Mouse (Mus musculus): ENCODE measurements around the gene Gmnc. TPM values are rescaled to one million over a fixed set of nuclear protein-coding genes. Genes with fewer than 3 reads are reported as not detected.

The Gmnc gene
- 0.34 and 0.41 TPM in 2 replicates for polyA plus RNA-seq (2015; fragmentation: Nextera tagmentation; extraction: Ambion mirVana)

- Histone ChIP-seq H3K4me3 (replicated peaks) (no peak within 1 kb of the TSS), H3K4me2 (replicated peaks) (no peak within 1 kb of the TSS), H3K27me3 (no peaks in the 10 kb centered on the region), H3K27ac (replicated peaks) (no peak within 1 kb of the TSS), H3K9ac (no peak within 1 kb of the TSS), H3K4me1 (no peaks in the 10 kb centered on the region; the same call in 1 of the 2 replicates), H3K9me3 (replicated peaks) (no peaks in the 10 kb centered on the region), H3K36me3 (no peaks in the 10 kb centered on the region)
- 30% methylated on average over 13 of the region's 13 CpGs for WGBS
- no peak for ATAC-seq (ENCODE audit: insufficient number of reproducible peaks, low FRiP score, low TSS enrichment, low read depth)
Measured at GRCm38 (mm10) chr16:26991477-26992300, at the start of gene Gmnc. Gene Gmnc, minus strand, starts transcription at chr16:26991652.

- Histone ChIP-seq H3K4me1 (no peaks in the 10 kb centered on the region), H3K4me2 (replicated peaks) (no peak overlapping the region), H3K27ac (replicated peaks) (no peak overlapping the region), H3K4me3 (replicated peaks) (no peak overlapping the region), H3K27me3 (no peaks in the 10 kb centered on the region), H3K9me3 (replicated peaks) (no peaks in the 10 kb centered on the region), H3K36me3 (no peaks in the 10 kb centered on the region), H3K9ac (no peak overlapping the region)
- no peak for ATAC-seq (ENCODE audit: insufficient number of reproducible peaks, low FRiP score, low TSS enrichment, low read depth)
- 83% methylated on average over 2 of the region's 2 CpGs for WGBS
Measured at GRCm38 (mm10) chr16:27027281-27027680, 35.8 kb upstream of the Gmnc start.

GRCm38 (mm10) chr16:27026226-27026625 lies 34.8 kb upstream of the Gmnc start:
- Histone ChIP-seq H3K4me2 (replicated peaks) (no peak overlapping the region), H3K4me3 (replicated peaks) (no peak overlapping the region), H3K9ac (no peak overlapping the region), H3K9me3 (replicated peaks) (no peaks in the 10 kb centered on the region), H3K4me1 (no peaks in the 10 kb centered on the region), H3K27me3 (no peaks in the 10 kb centered on the region), H3K27ac (replicated peaks) (no peak overlapping the region), H3K36me3 (no peaks in the 10 kb centered on the region)
- ATAC-seq (ENCODE audit: insufficient number of reproducible peaks, low FRiP score, low TSS enrichment, low read depth): no peak
- 67% methylated on average over 4 of the region's 4 CpGs for WGBS

GRCm38 (mm10) chr16:27022746-27023145 lies 31.3 kb upstream of the Gmnc start:
- H3K4me1 ChIP-seq: no peaks in the 10 kb centered on the region
- WGBS: 89% methylated on average over 2 of the region's 2 CpGs
- no peaks in the 10 kb centered on the region for H3K36me3 ChIP-seq
- no peak overlapping the region for H3K4me3 ChIP-seq (replicated peaks)
- H3K9me3 ChIP-seq (replicated peaks): no peaks in the 10 kb centered on the region
- no peak overlapping the region for H3K4me2 ChIP-seq (replicated peaks)
- no peak overlapping the region for H3K27ac ChIP-seq (replicated peaks)
- H3K9ac ChIP-seq: no peak overlapping the region
- no peak for ATAC-seq (ENCODE audit: insufficient number of reproducible peaks, low FRiP score, low TSS enrichment, low read depth)
- no peaks in the 10 kb centered on the region for H3K27me3 ChIP-seq

GRCm38 (mm10) chr16:27017309-27017708 lies 25.9 kb upstream of the Gmnc start:
- no peak for ATAC-seq (ENCODE audit: insufficient number of reproducible peaks, low FRiP score, low TSS enrichment, low read depth)
- no peak overlapping the region for H3K4me3 ChIP-seq (replicated peaks)
- H3K9me3 ChIP-seq (replicated peaks): no peaks in the 10 kb centered on the region
- H3K27ac ChIP-seq (replicated peaks): no peak overlapping the region
- H3K27me3 ChIP-seq: no peaks in the 10 kb centered on the region
- H3K4me1 ChIP-seq: no peaks in the 10 kb centered on the region
- 35% methylated on average over 4 of the region's 4 CpGs for WGBS
- H3K36me3 ChIP-seq: no peaks in the 10 kb centered on the region
- H3K9ac ChIP-seq: no peak overlapping the region
- H3K4me2 ChIP-seq (replicated peaks): no peak overlapping the region

- H3K27me3 ChIP-seq: no peaks in the 10 kb centered on the region
- H3K27ac ChIP-seq (replicated peaks): no peak overlapping the region
- H3K9me3 ChIP-seq (replicated peaks): no peaks in the 10 kb centered on the region
- H3K4me2 ChIP-seq (replicated peaks): no peak overlapping the region
- 91% methylated on average over 1 of the region's 1 CpGs for WGBS
- H3K9ac ChIP-seq: no peak overlapping the region
- no peak for ATAC-seq (ENCODE audit: insufficient number of reproducible peaks, low FRiP score, low TSS enrichment, low read depth)
- H3K4me1 ChIP-seq: no peaks in the 10 kb centered on the region
- H3K36me3 ChIP-seq: no peaks in the 10 kb centered on the region
- H3K4me3 ChIP-seq (replicated peaks): no peak overlapping the region
Measured at GRCm38 (mm10) chr16:27002714-27003113, 11.3 kb upstream of the Gmnc start.

GRCm38 (mm10) chr16:26999563-26999962 lies 8.1 kb upstream of the Gmnc start:
- 16% methylated on average over 2 of the region's 2 CpGs for WGBS
- Histone ChIP-seq H3K4me1 (no peaks in the 10 kb centered on the region), H3K9me3 (replicated peaks) (no peaks in the 10 kb centered on the region), H3K4me2 (replicated peaks) (no peak overlapping the region), H3K4me3 (replicated peaks) (no peak overlapping the region), H3K9ac (no peak overlapping the region), H3K27ac (replicated peaks) (no peak overlapping the region), H3K27me3 (no peaks in the 10 kb centered on the region), H3K36me3 (no peaks in the 10 kb centered on the region)
- no peak for ATAC-seq (ENCODE audit: insufficient number of reproducible peaks, low FRiP score, low TSS enrichment, low read depth)

- 64% methylated on average over 19 of the region's 19 CpGs for WGBS
- H3K4me3 ChIP-seq (replicated peaks): no peak overlapping the region
- H3K36me3 ChIP-seq: no peaks in the 10 kb centered on the region
- no peak for ATAC-seq (ENCODE audit: insufficient number of reproducible peaks, low FRiP score, low TSS enrichment, low read depth)
- no peak overlapping the region for H3K9ac ChIP-seq
- H3K4me2 ChIP-seq (replicated peaks): no peak overlapping the region
- H3K27me3 ChIP-seq: no peaks in the 10 kb centered on the region
- no peak overlapping the region for H3K27ac ChIP-seq (replicated peaks)
- no peaks in the 10 kb centered on the region for H3K9me3 ChIP-seq (replicated peaks)
- no peaks in the 10 kb centered on the region; the same call in 1 of the 2 replicates for H3K4me1 ChIP-seq
Measured at GRCm38 (mm10) chr16:26989415-26990315, 1.8 kb downstream of the Gmnc start.

GRCm38 (mm10) chr16:26988188-26988587 lies 3.3 kb downstream of the Gmnc start:
- Histone ChIP-seq H3K4me1 (no peaks in the 10 kb centered on the region; the same call in 1 of the 2 replicates), H3K4me2 (replicated peaks) (no peak overlapping the region), H3K27ac (replicated peaks) (no peak overlapping the region), H3K9ac (no peak overlapping the region), H3K4me3 (replicated peaks) (no peak overlapping the region), H3K36me3 (no peaks in the 10 kb centered on the region), H3K9me3 (replicated peaks) (no peaks in the 10 kb centered on the region), H3K27me3 (no peaks in the 10 kb centered on the region)
- no peak for ATAC-seq (ENCODE audit: insufficient number of reproducible peaks, low FRiP score, low TSS enrichment, low read depth)
- 81% methylated on average over 1 of the region's 1 CpGs for WGBS

GRCm38 (mm10) chr16:26985796-26986195 lies 5.7 kb downstream of the Gmnc start:
- no peak for ATAC-seq (ENCODE audit: insufficient number of reproducible peaks, low FRiP score, low TSS enrichment, low read depth)
- H3K9me3 ChIP-seq (replicated peaks): no peaks in the 10 kb centered on the region
- H3K9ac ChIP-seq: no peak overlapping the region
- H3K4me1 ChIP-seq: no peaks in the 10 kb centered on the region
- no peaks in the 10 kb centered on the region for H3K27me3 ChIP-seq
- no peak overlapping the region for H3K4me3 ChIP-seq (replicated peaks)
- H3K4me2 ChIP-seq (replicated peaks): no peak overlapping the region
- WGBS: 83% methylated on average over 1 of the region's 1 CpGs
- no peaks in the 10 kb centered on the region for H3K36me3 ChIP-seq
- H3K27ac ChIP-seq (replicated peaks): no peak overlapping the region

GRCm38 (mm10) chr16:26982112-26982511 lies 9.3 kb downstream of the Gmnc start:
- H3K27ac ChIP-seq (replicated peaks): no peak overlapping the region
- H3K36me3 ChIP-seq: no peaks in the 10 kb centered on the region
- no peaks in the 10 kb centered on the region for H3K4me1 ChIP-seq
- no peaks in the 10 kb centered on the region for H3K9me3 ChIP-seq (replicated peaks)
- H3K9ac ChIP-seq: no peak overlapping the region
- no peaks in the 10 kb centered on the region for H3K27me3 ChIP-seq
- H3K4me2 ChIP-seq (replicated peaks): no peak overlapping the region
- no peak overlapping the region for H3K4me3 ChIP-seq (replicated peaks)
- 33% methylated on average over 3 of the region's 3 CpGs for WGBS
- no peak for ATAC-seq (ENCODE audit: insufficient number of reproducible peaks, low FRiP score, low TSS enrichment, low read depth)

All from embryonic facial prominence, embryonic 15.5 days (tissue).